Mouse (Mus musculus) kidney, postnatal 14 days (tissue): Measurements from ENCODE around the gene Olfr957.

Source experiments
- DNase-seq: peaks from one replicate; pipeline ENCODE4 v3.0.0; 2022; ENCODE audit warnings: mixed read lengths

The Olfr957 gene

DNA sequence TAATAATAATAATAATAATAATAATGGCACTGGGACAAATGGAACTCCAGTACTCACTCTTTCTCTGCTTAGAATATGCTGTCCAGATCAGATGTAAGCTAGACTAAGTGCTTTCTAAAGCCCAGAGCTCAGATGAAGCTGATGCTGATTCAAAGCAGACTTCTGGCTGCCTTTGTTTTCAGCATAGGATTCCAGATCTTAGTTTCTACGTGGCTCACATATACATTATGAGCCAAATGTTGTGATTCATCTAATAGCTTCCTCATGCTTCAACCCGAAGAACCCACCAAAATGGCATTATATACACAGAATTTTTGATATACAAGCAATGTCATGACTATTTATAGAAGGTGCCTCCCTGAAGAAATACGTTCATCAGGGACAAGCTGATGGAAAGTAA is at the start of gene Olfr957:
Olfr957 (minus strand) TSS at position 279 of the 400 bp plus-strand sequence.
- no peak for DNase-seq

DNA sequence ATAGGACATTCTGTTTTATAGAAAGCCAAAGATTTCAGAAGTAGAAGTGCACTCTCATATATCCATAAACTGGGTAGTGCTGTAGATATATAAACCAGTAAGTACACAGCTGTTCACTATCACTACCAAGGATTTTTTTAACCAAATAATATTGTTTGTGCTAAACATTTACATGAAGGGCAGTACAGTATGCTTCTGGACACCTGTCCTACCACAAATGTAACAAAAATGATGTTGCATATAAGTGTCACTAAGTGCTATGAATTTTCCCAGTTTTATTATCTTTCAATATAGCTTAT is 42.7 kb upstream of the Olfr957 start:
- no peak for DNase-seq

DNA sequence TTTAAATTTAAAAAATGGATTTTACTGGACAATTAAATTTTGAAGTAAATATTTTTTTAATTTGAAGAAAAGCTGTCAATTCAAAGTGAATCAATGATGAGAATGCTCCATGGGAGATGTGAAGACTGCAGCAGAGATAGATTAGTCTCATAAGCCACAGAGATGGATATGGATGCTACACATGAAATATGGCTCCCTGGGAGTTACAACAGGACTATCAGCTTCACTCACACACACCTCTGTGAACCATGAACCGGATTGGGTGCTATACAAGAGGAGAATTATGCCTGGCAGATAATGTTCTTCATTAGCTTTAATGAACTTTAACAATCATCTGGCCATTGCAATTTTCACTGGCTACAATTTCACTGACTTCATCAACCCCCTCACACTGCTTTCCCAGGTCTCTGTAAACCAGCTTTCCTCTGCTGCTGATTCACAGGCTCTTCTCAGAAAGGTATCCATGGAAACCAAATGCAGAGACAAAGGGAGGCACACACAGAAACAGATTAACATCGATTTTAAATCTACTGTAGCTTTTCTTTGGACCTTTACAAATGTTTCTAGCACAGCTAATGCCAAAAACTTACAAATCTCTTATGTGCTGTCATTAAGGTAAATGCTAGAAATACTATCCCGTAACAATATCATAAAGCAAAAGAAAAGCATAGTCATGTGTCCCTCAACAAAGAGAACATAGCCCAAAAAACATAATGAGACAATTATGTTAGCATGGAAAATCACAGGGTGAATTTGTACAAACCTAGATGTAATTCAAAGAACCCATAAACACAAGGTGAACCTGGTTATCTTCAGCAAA is 42.1 kb upstream of the Olfr957 start:
- DNase-seq: no peak

DNA sequence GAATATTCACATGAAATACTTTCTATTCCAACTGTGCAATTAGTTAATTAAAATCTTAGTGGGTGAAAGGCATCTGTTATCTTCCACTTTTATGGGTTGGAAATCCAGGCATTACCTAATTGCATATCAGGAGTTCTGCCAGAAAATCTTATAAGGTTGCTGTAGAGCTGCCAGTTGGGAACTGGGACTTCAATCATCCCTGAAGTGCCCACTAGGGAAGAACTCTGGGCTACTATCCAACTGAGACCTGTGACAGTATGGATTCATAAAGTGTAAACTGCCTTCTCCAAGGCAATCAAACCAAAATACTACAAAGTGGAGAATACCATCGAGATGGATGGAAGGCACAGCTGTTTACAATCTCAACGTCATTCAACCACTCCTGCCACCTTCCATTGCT is 38.3 kb upstream of the Olfr957 start, which contains the start of gene Olfr958:
Olfr958 (minus strand) TSS at position 109 of the 400 bp plus-strand sequence.
- no peak for DNase-seq

DNA sequence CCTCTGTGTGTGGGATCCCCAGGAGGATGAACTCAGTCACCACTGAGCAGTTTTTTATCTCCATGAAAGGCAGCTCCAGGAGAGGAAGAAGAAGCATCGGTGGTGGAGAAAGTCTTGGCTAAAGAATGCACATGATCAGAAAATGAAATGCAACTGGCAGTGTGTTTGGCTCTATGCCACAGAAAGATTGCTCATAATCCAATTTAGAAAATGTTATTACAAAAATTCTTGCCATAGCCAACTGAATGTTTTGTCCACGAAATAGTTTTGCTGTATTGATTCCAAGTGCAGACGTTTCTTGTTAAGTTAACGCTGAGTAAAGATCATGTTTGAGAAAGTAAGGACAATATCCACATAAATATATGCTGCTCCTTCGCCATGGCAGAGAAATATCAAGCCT is 35.2 kb upstream of the Olfr957 start:
- DNase-seq: no peak

DNA sequence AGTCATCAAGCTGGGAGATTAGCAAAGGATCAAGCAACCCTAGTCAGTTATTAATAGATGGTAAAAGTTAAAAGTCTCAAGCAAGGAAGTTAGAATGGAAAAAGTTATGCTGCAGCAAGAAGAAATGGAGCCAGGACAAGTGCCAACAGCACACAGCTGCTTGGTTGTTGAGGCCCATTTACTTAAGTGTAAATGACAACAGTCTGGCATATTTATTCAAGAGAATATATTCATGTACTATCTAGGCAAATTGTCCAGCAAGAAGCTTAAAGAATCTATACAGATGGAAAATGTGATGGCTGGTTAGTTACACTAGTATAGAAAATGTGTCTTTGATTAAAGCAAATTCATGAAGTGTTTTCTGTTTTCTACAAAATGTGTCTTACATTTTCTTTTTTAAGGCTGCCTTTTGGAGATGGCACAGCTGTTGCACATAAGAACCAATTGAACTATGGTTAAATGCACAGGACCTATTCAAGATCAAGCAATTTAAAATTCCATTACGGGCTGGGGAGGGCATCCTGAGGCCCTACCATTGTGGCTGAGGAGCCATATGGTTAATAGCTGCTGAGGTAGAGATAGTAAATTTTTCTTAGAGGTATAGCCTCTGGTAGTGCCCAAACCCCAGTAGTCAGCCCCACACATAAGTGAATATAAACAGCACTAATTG is 8.1 kb upstream of the Olfr957 start:
- DNase-seq: no peak

DNA sequence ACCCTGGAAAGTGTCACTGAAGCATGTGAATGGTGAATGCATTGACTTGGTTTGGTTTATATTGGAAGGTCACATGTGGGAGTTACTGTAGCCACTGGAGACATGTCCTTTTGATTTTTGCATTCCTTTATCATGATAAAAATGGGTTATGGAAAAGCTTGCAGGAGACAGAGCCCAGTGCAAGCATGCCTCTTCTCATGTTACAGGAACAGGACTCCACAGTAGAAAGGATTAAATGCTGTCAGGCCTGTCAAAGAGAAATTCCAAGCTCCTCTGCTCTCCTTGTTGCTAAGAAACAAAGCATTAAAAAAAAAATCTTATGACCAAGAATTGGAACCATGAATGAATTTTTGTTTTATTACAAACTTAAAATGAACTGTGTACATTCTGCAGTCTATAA is 3.0 kb upstream of the Olfr957 start:
- DNase-seq: no peak

DNA sequence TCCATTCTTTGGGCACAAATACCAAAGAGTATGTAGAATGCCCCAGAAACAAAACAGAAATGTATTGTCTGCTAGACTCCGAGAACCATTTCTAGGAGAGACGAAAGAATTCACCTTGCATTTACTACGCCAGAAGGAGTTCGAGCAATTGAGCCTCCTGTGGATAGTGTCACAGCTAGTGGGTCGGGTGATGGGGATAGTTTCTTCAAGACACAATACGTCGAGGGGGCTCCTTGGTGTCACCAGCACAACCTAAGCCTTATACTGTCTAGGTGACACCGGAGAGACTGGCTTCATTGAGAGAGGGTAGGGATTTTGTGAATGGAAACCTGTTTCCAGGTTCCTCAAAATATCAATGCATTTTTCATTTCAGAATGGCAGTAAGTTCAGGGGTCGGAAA is 6.2 kb downstream of the Olfr957 start:
- no peak for DNase-seq

DNA sequence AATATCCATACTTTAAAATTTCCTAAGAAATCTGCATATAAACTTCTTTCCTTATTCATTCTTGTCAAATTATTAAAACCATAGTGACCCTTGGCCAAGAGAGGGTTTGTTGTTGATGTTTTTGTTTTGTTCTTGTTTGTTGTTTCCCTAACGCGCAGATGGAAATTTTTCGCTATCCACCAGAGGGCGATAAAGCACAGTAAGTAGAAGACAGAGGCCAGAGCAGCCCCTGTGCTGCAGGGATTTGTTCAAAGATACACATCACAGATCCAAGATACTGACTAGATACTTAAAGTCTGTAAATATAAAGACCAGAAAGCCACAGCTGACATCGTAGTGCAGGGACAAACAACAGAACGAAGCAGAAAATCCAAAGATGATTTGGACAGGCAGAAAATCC is 6.6 kb downstream of the Olfr957 start:
- DNase-seq: peak; percentile 46

DNA sequence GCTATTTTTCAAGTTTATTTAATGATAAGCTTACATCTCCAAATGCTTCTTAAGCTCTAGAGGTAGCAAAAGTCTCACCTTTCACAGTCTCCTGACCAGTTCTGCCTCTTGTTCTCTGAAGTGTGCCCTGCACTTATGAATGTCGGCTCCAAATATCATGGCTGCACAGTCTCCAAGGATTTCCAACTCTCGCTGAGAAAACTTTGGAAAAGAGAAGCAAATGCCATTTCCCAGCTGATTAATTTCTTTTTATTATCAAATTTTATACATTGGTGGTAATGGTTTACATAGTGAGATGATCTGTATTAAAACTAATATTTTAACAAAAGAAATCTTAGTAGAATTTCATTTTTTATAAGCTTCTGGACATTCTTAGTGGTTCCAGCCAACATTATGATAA is 21.7 kb downstream of the Olfr957 start, which contains the start of gene Olfr44:
Olfr44 (minus strand) TSS at position 101 of the 400 bp plus-strand sequence.
- no peak for DNase-seq

DNA sequence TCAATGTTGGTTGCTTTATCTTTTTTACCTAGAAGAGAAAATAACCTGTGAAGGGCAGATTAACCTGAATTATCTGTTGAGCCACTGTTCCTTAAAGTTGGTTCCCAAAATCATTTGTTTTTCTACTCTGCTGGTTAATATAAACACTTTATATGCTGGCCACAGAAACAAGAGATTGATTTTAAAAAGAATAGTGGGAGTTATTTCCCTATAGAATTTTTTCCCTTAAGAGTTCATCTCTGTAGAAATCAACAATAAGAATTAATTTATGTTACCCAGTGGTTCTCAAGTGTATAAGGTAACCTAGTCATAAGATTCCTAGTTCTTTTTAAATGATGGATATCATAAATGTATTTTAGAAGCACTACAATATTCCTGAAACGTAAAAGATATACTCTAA is 43.8 kb downstream of the Olfr957 start, which contains the start of gene Olfr955:
Olfr955 (minus strand) TSS at position 101 of the 400 bp plus-strand sequence.
- DNase-seq: no peak
